Mouse (Mus musculus) layer of hippocampus, adult 2 months (tissue): Measurements from ENCODE around the gene Vsx2. TPM values are rescaled to one million over a fixed set of nuclear protein-coding genes. Genes with fewer than 3 reads are reported as not detected.

Source experiments
- DNase-seq, 2 experiments: peaks; one replicate each; pipeline ENCODE4 v3.0.0; 2022; ENCODE audit warnings: low spot score in 2 of 2
- H3K27ac ChIP-seq: fragments of 200-600 bp; 2 replicates; pipeline ENCODE4 v1.8.1; 2022
- H3K4me3 ChIP-seq: fragments of 200-600 bp; 2 replicates; pipeline ENCODE4 v1.8.1; 2022; ENCODE audit warnings: mild to moderate bottlenecking
- CTCF ChIP-seq: fragments of 200-600 bp; conservative IDR thresholded peaks from 2 replicates; pipeline ENCODE4 v1.8.1; 2022; ENCODE audit warnings: antibody characterized with exemption, mild to moderate bottlenecking, moderate library complexity
- total RNA-seq, 2 experiments: library from RNA; stranded (reverse); gene quantifications; 2 replicates each; pipeline ENCODE4 v1.2.3; 2021

Gene Vsx2
- total RNA-seq, 2 experiments from 2014 or later, result 0.27 to 0.28 TPM

GRCm38 (mm10) chr12:84546577-84547085 is 22.9 kb upstream of the Vsx2 start:
- Histone ChIP-seq H3K4me3 (no peak overlapping the region), H3K27ac (no peak overlapping the region)
- no peak for DNase-seq
- TF ChIP-seq CTCF, result no peak

- Histone ChIP-seq H3K4me3 (no peak overlapping the region), H3K27ac (no peak overlapping the region)
- TF ChIP-seq CTCF, result no peak
- DNase-seq, result no peak
Observed at GRCm38 (mm10) chr12:84548251-84548650, 21.3 kb upstream of the Vsx2 start.

- no peak for DNase-seq
- H3K27ac ChIP-seq, result no peak overlapping the region
- no peak overlapping the region for H3K4me3 ChIP-seq
- no peak for TF ChIP-seq CTCF
Observed at GRCm38 (mm10) chr12:84555218-84555617, 14.3 kb upstream of the Vsx2 start.

- TF ChIP-seq CTCF, result peak; percentile 64
- DNase-seq, result no peak
- Histone ChIP-seq H3K27ac (no peak overlapping the region), H3K4me3 (no peak overlapping the region)
Observed at GRCm38 (mm10) chr12:84562558-84562957, 7.0 kb upstream of the Vsx2 start.

- TF ChIP-seq CTCF, result no peak
- DNase-seq, result no peak
- no peak overlapping the region for H3K27ac ChIP-seq
- H3K4me3 ChIP-seq, result no peak overlapping the region
Observed at GRCm38 (mm10) chr12:84567576-84567975, 2.0 kb upstream of the Vsx2 start.

- TF ChIP-seq CTCF, result no peak
- H3K4me3 ChIP-seq, result no peak overlapping the region
- no peak overlapping the region for H3K27ac ChIP-seq
- DNase-seq, result no peak
Observed at GRCm38 (mm10) chr12:84569976-84570693, 573 bp downstream of the Vsx2 start.

GRCm38 (mm10) chr12:84570694-84571415 is 1.3 kb downstream of the Vsx2 start:
- DNase-seq, result no peak
- TF ChIP-seq CTCF, result no peak
- no peak overlapping the region for H3K4me3 ChIP-seq
- no peak overlapping the region for H3K27ac ChIP-seq

- DNase-seq, result no peak
- no peak for TF ChIP-seq CTCF
- Histone ChIP-seq H3K27ac (no peak overlapping the region), H3K4me3 (no peak overlapping the region)
Observed at GRCm38 (mm10) chr12:84571466-84572340, 2.1 kb downstream of the Vsx2 start.

- Histone ChIP-seq H3K27ac (no peak overlapping the region), H3K4me3 (no peak overlapping the region)
- TF ChIP-seq CTCF, result no peak
- no peak for DNase-seq
Observed at GRCm38 (mm10) chr12:84572341-84572720, 2.8 kb downstream of the Vsx2 start.

GRCm38 (mm10) chr12:84573094-84573493 is 3.5 kb downstream of the Vsx2 start:
- DNase-seq, result no peak
- Histone ChIP-seq H3K27ac (no peak overlapping the region), H3K4me3 (no peak overlapping the region)
- no peak for TF ChIP-seq CTCF

- no peak overlapping the region for H3K4me3 ChIP-seq
- no peak overlapping the region for H3K27ac ChIP-seq
- peak; percentile 61 for TF ChIP-seq CTCF
- DNase-seq, result no peak
Observed at GRCm38 (mm10) chr12:84577768-84578439, 8.3 kb downstream of the Vsx2 start.

- Histone ChIP-seq H3K4me3 (no peak overlapping the region), H3K27ac (no peak overlapping the region)
- no peak for TF ChIP-seq CTCF
- no peak for DNase-seq
Observed at GRCm38 (mm10) chr12:84578440-84578770, 8.8 kb downstream of the Vsx2 start.
